Mouse (Mus musculus) limb, embryonic 13.5 days (tissue): ENCODE measurements around the gene Nme1. TPM values are rescaled to one million over a fixed set of nuclear protein-coding genes. Genes with fewer than 3 reads are reported as not detected.

ENCODE experiments used
- ATAC-seq: fragments of 200-750 bp; cut with Nextera tagmentation; 2 replicates; pipeline ENCODE4 v1.8.0; 2017; ENCODE audit warnings: low read depth, moderate number of reproducible peaks, moderate TSS enrichment; ENCODE audit not compliant: low FRiP score
- H3K27ac ChIP-seq: fragments of 300-500 bp; sonication (generic); 2 replicates; pipeline ENCODE4 v1.5.1; 2015; ENCODE audit warnings: inconsistent platforms, mild to moderate bottlenecking, moderate library complexity
- H3K27me3 ChIP-seq: fragments of 300-500 bp; sonication (generic); 2 replicates; pipeline ENCODE4 v1.6.1; 2015; ENCODE audit warnings: mild to moderate bottlenecking, inconsistent platforms
- H3K36me3 ChIP-seq: fragments of 300-500 bp; sonication (generic); 2 replicates; pipeline ENCODE4 v1.6.1; 2015; ENCODE audit warnings: inconsistent platforms, mild to moderate bottlenecking, moderate library complexity
- H3K4me1 ChIP-seq: fragments of 300-500 bp; sonication (generic); 2 replicates; pipeline ENCODE4 v1.6.1; 2015; ENCODE audit warnings: inconsistent platforms
- H3K4me2 ChIP-seq: fragments of 300-500 bp; sonication (generic); replicated peaks from 2 replicates; pipeline ENCODE4 v1.6.1; 2015; ENCODE audit warnings: inconsistent platforms, mild to moderate bottlenecking, moderate library complexity
- H3K4me3 ChIP-seq: fragments of 300-500 bp; sonication (generic); 2 replicates; pipeline ENCODE4 v1.5.1; 2015; ENCODE audit warnings: moderate library complexity, mild to moderate bottlenecking, inconsistent platforms
- H3K9ac ChIP-seq: fragments of 300-500 bp; sonication (generic); 2 replicates; pipeline ENCODE4 v1.6.1; 2015; ENCODE audit warnings: mild to moderate bottlenecking, inconsistent platforms
- H3K9me3 ChIP-seq: fragments of 300-500 bp; sonication (generic); 2 replicates; pipeline ENCODE4 v1.6.1; 2016; ENCODE audit warnings: inconsistent platforms
- WGBS: fragments of 180-500 bp; shearing (Covaris S2); methylation state at CpG from one replicate; pipeline ENCODE4 v1.1.7; 2015; 5-methylcytosine and 5-hydroxymethylcytosine counted together
- polyA plus RNA-seq: library from polyadenylated mRNA; unstranded; fragments of >200 nt; fragmentation: Nextera tagmentation; extraction: Ambion mirVana; gene quantifications from 2 replicates; pipeline ENCODE4 v1.2.1, GENCODE M21; 2015

Nme1 gene
- polyA plus RNA-seq, 1 experiment from 2014 or later, result 162 TPM

- H3K36me3 ChIP-seq, result no peaks in the 10 kb centered on the region
- ATAC-seq, result no peak
- H3K27me3 ChIP-seq, result no peaks in the 10 kb centered on the region
- H3K9ac ChIP-seq, result no peak overlapping the region
- 82% methylated on average over 4 of the region's 4 CpGs for WGBS
- H3K4me3 ChIP-seq, result no peak overlapping the region
- no peak overlapping the region for H3K27ac ChIP-seq
- no peaks in the 10 kb centered on the region for H3K4me1 ChIP-seq
- H3K9me3 ChIP-seq, result no peaks in the 10 kb centered on the region
- H3K4me2 ChIP-seq, result no peak overlapping the region
Observed at GRCm38 (mm10) chr11:93987026-93987425, 18.7 kb upstream of the Nme1 start.

- Histone ChIP-seq H3K27ac (no peak overlapping the region), H3K4me2 (no peak overlapping the region), H3K9me3 (no peaks in the 10 kb centered on the region), H3K4me1 (no peaks in the 10 kb centered on the region), H3K9ac (no peak overlapping the region), H3K36me3 (no peaks in the 10 kb centered on the region), H3K27me3 (no peaks in the 10 kb centered on the region), H3K4me3 (no peak overlapping the region)
- ATAC-seq, result no peak
Observed at GRCm38 (mm10) chr11:93986298-93986697, 18.0 kb upstream of the Nme1 start.

GRCm38 (mm10) chr11:93985265-93985664 lies 16.9 kb upstream of the Nme1 start:
- Histone ChIP-seq H3K4me2 (no peak overlapping the region), H3K36me3 (no peaks in the 10 kb centered on the region), H3K9ac (no peak overlapping the region), H3K9me3 (no peaks in the 10 kb centered on the region), H3K27ac (no peak overlapping the region), H3K27me3 (no peaks in the 10 kb centered on the region), H3K4me3 (no peak overlapping the region), H3K4me1 (no peaks in the 10 kb centered on the region)
- WGBS, result 86% methylated on average over 5 of the region's 5 CpGs
- ATAC-seq, result no peak

- H3K36me3 ChIP-seq, result no peaks in the 10 kb centered on the region
- 82% methylated on average over 3 of the region's 3 CpGs for whole genome bisulfite sequencing
- ATAC-seq, result no peak
- no peak overlapping the region for H3K27ac ChIP-seq
- no peaks in the 10 kb centered on the region for H3K4me1 ChIP-seq
- H3K4me3 ChIP-seq, result no peak overlapping the region
- H3K9ac ChIP-seq, result no peak overlapping the region
- H3K9me3 ChIP-seq, result no peaks in the 10 kb centered on the region
- no peak overlapping the region for H3K4me2 ChIP-seq
- H3K27me3 ChIP-seq, result no peaks in the 10 kb centered on the region
Observed at GRCm38 (mm10) chr11:93984619-93985018, 16.3 kb upstream of the Nme1 start.

GRCm38 (mm10) chr11:93979502-93980049 lies 11.3 kb upstream of the Nme1 start:
- H3K4me3 ChIP-seq, result no peak overlapping the region
- no peaks in the 10 kb centered on the region for H3K36me3 ChIP-seq
- no peak overlapping the region for H3K27ac ChIP-seq
- no peak for ATAC-seq
- 39% methylated on average over 6 of the region's 6 CpGs for WGBS
- no peaks in the 10 kb centered on the region for H3K4me1 ChIP-seq
- H3K4me2 ChIP-seq, result no peak overlapping the region
- no peaks in the 10 kb centered on the region for H3K27me3 ChIP-seq
- no peaks in the 10 kb centered on the region for H3K9me3 ChIP-seq
- H3K9ac ChIP-seq, result no peak overlapping the region

GRCm38 (mm10) chr11:93972951-93973350 lies 4.6 kb upstream of the Nme1 start:
- H3K9me3 ChIP-seq, result no peaks in the 10 kb centered on the region
- H3K4me2 ChIP-seq, result no peak overlapping the region
- H3K4me1 ChIP-seq, result peaks cover 8% of the 10 kb centered on the region
- no peaks in the 10 kb centered on the region for H3K27me3 ChIP-seq
- no peak for ATAC-seq
- 85% methylated on average over 5 of the region's 5 CpGs for WGBS
- no peak overlapping the region for H3K4me3 ChIP-seq
- H3K36me3 ChIP-seq, result no peaks in the 10 kb centered on the region
- no peak overlapping the region for H3K9ac ChIP-seq
- no peak overlapping the region for H3K27ac ChIP-seq

GRCm38 (mm10) chr11:93969799-93970198 lies 1.5 kb upstream of the Nme1 start:
- Histone ChIP-seq H3K27ac (no peak overlapping the region), H3K4me2 (no peak overlapping the region), H3K9ac (no peak overlapping the region), H3K27me3 (no peaks in the 10 kb centered on the region), H3K4me3 (no peak overlapping the region), H3K9me3 (no peaks in the 10 kb centered on the region), H3K4me1 (peaks cover 16% of the 10 kb centered on the region), H3K36me3 (peaks cover 11% of the 10 kb centered on the region)
- ATAC-seq, result no peak
- WGBS, result 81% methylated on average over 1 of the region's 1 CpGs

- H3K9ac ChIP-seq, result peak overlapping the region; percentile 32; the same call in 1 of the 2 replicates
- H3K4me2 ChIP-seq, result peak overlapping the region; percentile 58; the same call in 1 of the 2 replicates
- H3K27me3 ChIP-seq, result no peaks in the 10 kb centered on the region
- H3K4me3 ChIP-seq, result no peak overlapping the region
- peaks cover 16% of the 10 kb centered on the region for H3K4me1 ChIP-seq
- ATAC-seq, result no peak
- no peak overlapping the region for H3K27ac ChIP-seq
- WGBS, result 93% methylated on average over 6 of the region's 6 CpGs
- peaks cover 17% of the 10 kb centered on the region for H3K36me3 ChIP-seq
- no peaks in the 10 kb centered on the region for H3K9me3 ChIP-seq
Observed at GRCm38 (mm10) chr11:93969171-93969570, 850 bp upstream of the Nme1 start.

GRCm38 (mm10) chr11:93968848-93969128 lies 467 bp upstream of the Nme1 start:
- H3K9ac ChIP-seq, result peak overlapping the region; percentile 32; the same call in 1 of the 2 replicates
- peak overlapping the region; percentile 58 for H3K4me2 ChIP-seq
- no peak overlapping the region for H3K27ac ChIP-seq
- ATAC-seq, result no peak
- peak overlapping the region; percentile 69 for H3K4me3 ChIP-seq
- WGBS, result 44% methylated on average over 6 of the region's 6 CpGs
- no peaks in the 10 kb centered on the region for H3K9me3 ChIP-seq
- peaks cover 21% of the 10 kb centered on the region for H3K36me3 ChIP-seq
- peaks cover 16% of the 10 kb centered on the region for H3K4me1 ChIP-seq
- no peaks in the 10 kb centered on the region for H3K27me3 ChIP-seq

- WGBS, result 2% methylated on average over 11 of the region's 11 CpGs
- H3K4me1 ChIP-seq, result peaks cover 16% of the 10 kb centered on the region
- peaks cover 33% of the 10 kb centered on the region for H3K36me3 ChIP-seq
- peak overlapping the region; percentile 45; the same call in 1 of the 2 replicates for H3K27ac ChIP-seq
- H3K4me2 ChIP-seq, result peak overlapping the region; percentile 90
- H3K27me3 ChIP-seq, result no peaks in the 10 kb centered on the region
- H3K9me3 ChIP-seq, result no peaks in the 10 kb centered on the region
- H3K4me3 ChIP-seq, result peak overlapping the region; percentile 69
- H3K9ac ChIP-seq, result peak overlapping the region; percentile 79
- ATAC-seq, result no peak
Observed at GRCm38 (mm10) chr11:93967381-93967780, 940 bp downstream of the Nme1 start.

- H3K27me3 ChIP-seq, result no peaks in the 10 kb centered on the region
- H3K9me3 ChIP-seq, result no peaks in the 10 kb centered on the region
- no peak overlapping the region for H3K9ac ChIP-seq
- ATAC-seq, result no peak
- 92% methylated on average over 6 of the region's 6 CpGs for WGBS
- H3K4me2 ChIP-seq, result no peak overlapping the region
- no peak overlapping the region for H3K4me3 ChIP-seq
- peaks cover 16% of the 10 kb centered on the region for H3K4me1 ChIP-seq
- H3K27ac ChIP-seq, result no peak overlapping the region
- peaks cover 51% of the 10 kb centered on the region for H3K36me3 ChIP-seq
Observed at GRCm38 (mm10) chr11:93965391-93965790, 2.9 kb downstream of the Nme1 start.

GRCm38 (mm10) chr11:93963013-93963412 lies 5.3 kb downstream of the Nme1 start:
- no peak overlapping the region for H3K4me3 ChIP-seq
- peaks cover 73% of the 10 kb centered on the region for H3K36me3 ChIP-seq
- 86% methylated on average over 4 of the region's 4 CpGs for WGBS
- H3K4me2 ChIP-seq, result no peak overlapping the region
- no peak for ATAC-seq
- H3K27ac ChIP-seq, result no peak overlapping the region
- no peaks in the 10 kb centered on the region for H3K27me3 ChIP-seq
- H3K9ac ChIP-seq, result no peak overlapping the region
- no peaks in the 10 kb centered on the region for H3K9me3 ChIP-seq
- H3K4me1 ChIP-seq, result peaks cover 9% of the 10 kb centered on the region

- Histone ChIP-seq H3K9ac (no peak overlapping the region), H3K4me3 (no peak overlapping the region), H3K27ac (no peak overlapping the region), H3K4me1 (peaks cover 6% of the 10 kb centered on the region), H3K27me3 (no peaks in the 10 kb centered on the region), H3K9me3 (no peaks in the 10 kb centered on the region), H3K36me3 (peaks cover 79% of the 10 kb centered on the region), H3K4me2 (no peak overlapping the region)
- ATAC-seq, result no peak
- WGBS, result 91% methylated on average over 6 of the region's 6 CpGs
Observed at GRCm38 (mm10) chr11:93961482-93961881, 6.8 kb downstream of the Nme1 start.
